Mouse (Mus musculus): ENCODE measurements at regions not wholly inside any gene's neighbourhood (a gene's known extent, or its start where the extent isn't known, plus 50 kb on each side); places are given as distances from the start of the nearest gene placed in this dataset.

DNA sequence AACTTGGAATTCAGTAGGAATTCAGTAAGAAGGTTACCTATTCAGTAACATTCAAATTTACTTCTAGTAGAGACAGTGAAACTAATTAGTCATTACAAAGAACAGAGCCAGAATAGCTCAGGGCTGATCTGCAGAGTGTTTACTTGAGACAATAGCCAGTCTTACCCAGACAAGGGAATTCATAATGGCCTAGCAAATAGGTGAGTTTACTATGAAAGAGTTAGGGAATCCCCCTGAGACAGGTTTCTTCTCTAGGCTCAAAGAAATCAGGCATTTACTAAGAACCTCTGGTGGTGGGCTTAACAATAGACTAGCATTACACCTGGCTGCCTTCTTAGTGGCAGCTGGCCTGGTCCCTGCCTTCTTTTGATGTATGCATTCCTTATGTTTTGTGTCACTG lies 650.1 kb upstream of the Epha5 start:
- peak; percentile 29 for DNase-seq (ENCODE audit: low read depth, low spot score)

Measured in ES-CJ7 (cell line).